Mouse (Mus musculus) lung, adult 2 months (tissue): Measurements from ENCODE around the gene Ltb.

Experiments
- CTCF ChIP-seq: fragments of 200-500 bp; IDR thresholded peaks from 2 replicates; pipeline ENCODE4 v1.5.1; 2011; ENCODE audit warnings: mild to moderate bottlenecking, low read length, control low read depth; ENCODE audit not compliant: insufficient read depth
- POLR2A ChIP-seq: fragments of 200-500 bp; IDR thresholded peaks from 2 replicates; pipeline ENCODE4 v1.6.1; 2011; ENCODE audit warnings: low read depth, mild to moderate bottlenecking, control low read depth, low read length, borderline replicate concordance; ENCODE audit errors: extremely low read depth

- TF ChIP-seq CTCF (no peak), POLR2A (no peak)
Observed at GRCm38 (mm10) chr17:35146139-35146538, 48.1 kb upstream of the Ltb start.
